Mouse (Mus musculus): ENCODE results near the gene Tollip. TPM values are rescaled to one million over a fixed set of nuclear protein-coding genes. Genes with fewer than 3 reads are reported as not detected.

The Tollip gene
- polyA plus RNA-seq, 1 experiment from 2014 or later: 38.0 TPM

- no peak for ATAC-seq (ENCODE audit: insufficient number of reproducible peaks, low FRiP score, low TSS enrichment, low read depth)
- Histone ChIP-seq H3K36me3 (ENCODE audit: control insufficient read depth, insufficient read depth, low read length) (no peaks in the 10 kb centered on the region), H3K4me3 (ENCODE audit: low read depth, low read length) (no peak overlapping the region)
Observed at GRCm38 (mm10) chr7:141955565-141956173, 37.4 kb upstream of the Tollip start.

GRCm38 (mm10) chr7:141953616-141954015 lies 35.3 kb upstream of the Tollip start:
- 0 out of 2 replicates have a peak, but pooled peaks cover 5% of the 10 kb centered on the region for H3K4me1 ChIP-seq (ENCODE audit: control insufficient read depth, insufficient read depth, low read length)
- no peaks in the 10 kb centered on the region for H3K9me3 ChIP-seq (ENCODE audit: control insufficient read depth, low read length)
- no peak overlapping the region for H3K9ac ChIP-seq (ENCODE audit: low read length)
- no peaks in the 10 kb centered on the region for H3K36me3 ChIP-seq (ENCODE audit: control insufficient read depth, insufficient read depth, low read length)
- 77% methylated on average over 6 of the region's 6 CpGs for WGBS
- H3K27me3 ChIP-seq (ENCODE audit: control insufficient read depth, insufficient read depth, low read length): peaks cover 38% of the 10 kb centered on the region
- DNase-seq (ENCODE audit: low spot score) (no peak), ATAC-seq (ENCODE audit: insufficient number of reproducible peaks, low FRiP score, low TSS enrichment, low read depth) (no peak)
- no peak overlapping the region for H3K27ac ChIP-seq (replicated peaks; ENCODE audit: low read depth, low read length)
- H3K4me2 ChIP-seq (ENCODE audit: low read depth, severe bottlenecking): no peak overlapping the region
- no peak overlapping the region for H3K4me3 ChIP-seq (ENCODE audit: low read depth, low read length)

More at GRCm38 (mm10) chr7:141955565-141956173, 37.4 kb upstream of the Tollip start:
- Histone ChIP-seq H3K4me2 (ENCODE audit: low read depth, severe bottlenecking) (no peak overlapping the region), H3K27ac (replicated peaks; ENCODE audit: low read depth, low read length) (no peak overlapping the region), H3K9me3 (ENCODE audit: control insufficient read depth, low read length) (no peaks in the 10 kb centered on the region), H3K27me3 (ENCODE audit: control insufficient read depth, insufficient read depth, low read length) (peaks cover 19% of the 10 kb centered on the region), H3K4me1 (ENCODE audit: control insufficient read depth, insufficient read depth, low read length) (no peaks in the 10 kb centered on the region), H3K9ac (ENCODE audit: low read length) (no peak overlapping the region)
- DNase-seq (ENCODE audit: low spot score): no peak
- WGBS: 79% methylated on average over 5 of the region's 5 CpGs

GRCm38 (mm10) chr7:141952920-141953319 lies 34.6 kb upstream of the Tollip start:
- Histone ChIP-seq H3K9me3 (ENCODE audit: control insufficient read depth, low read length) (no peaks in the 10 kb centered on the region), H3K27me3 (ENCODE audit: control insufficient read depth, insufficient read depth, low read length) (peaks cover 44% of the 10 kb centered on the region), H3K9ac (ENCODE audit: low read length) (no peak overlapping the region), H3K4me1 (ENCODE audit: control insufficient read depth, insufficient read depth, low read length) (0 out of 2 replicates have a peak, but pooled peaks cover 5% of the 10 kb centered on the region), H3K36me3 (ENCODE audit: control insufficient read depth, insufficient read depth, low read length) (no peaks in the 10 kb centered on the region), H3K27ac (replicated peaks; ENCODE audit: low read depth, low read length) (no peak overlapping the region), H3K4me2 (ENCODE audit: low read depth, severe bottlenecking) (no peak overlapping the region), H3K4me3 (ENCODE audit: low read depth, low read length) (no peak overlapping the region)
- no peak for DNase-seq (ENCODE audit: low spot score)
- 80% methylated on average over 4 of the region's 4 CpGs for WGBS
- no peak for ATAC-seq (ENCODE audit: insufficient number of reproducible peaks, low FRiP score, low TSS enrichment, low read depth)

GRCm38 (mm10) chr7:141951821-141952220 lies 33.5 kb upstream of the Tollip start:
- H3K27me3 ChIP-seq (ENCODE audit: control insufficient read depth, insufficient read depth, low read length): peaks cover 49% of the 10 kb centered on the region

GRCm38 (mm10) chr7:141950104-141951013 lies 32.1 kb upstream of the Tollip start:
- Histone ChIP-seq H3K4me1 (ENCODE audit: control insufficient read depth, insufficient read depth, low read length) (0 out of 2 replicates have a peak, but pooled peaks cover 5% of the 10 kb centered on the region), H3K4me3 (ENCODE audit: low read depth, low read length) (peak overlapping the region; percentile 35), H3K9ac (ENCODE audit: low read length) (peak overlapping the region; percentile 43), H3K4me2 (ENCODE audit: low read depth, severe bottlenecking) (peak overlapping the region; percentile 86), H3K27me3 (ENCODE audit: control insufficient read depth, insufficient read depth, low read length) (peaks cover 53% of the 10 kb centered on the region), H3K9me3 (ENCODE audit: control insufficient read depth, low read length) (no peaks in the 10 kb centered on the region), H3K36me3 (ENCODE audit: control insufficient read depth, insufficient read depth, low read length) (no peaks in the 10 kb centered on the region), H3K27ac (replicated peaks; ENCODE audit: low read depth, low read length) (no peak overlapping the region)
- ATAC-seq (ENCODE audit: insufficient number of reproducible peaks, low FRiP score, low TSS enrichment, low read depth) (no peak), DNase-seq (ENCODE audit: low spot score) (peak; percentile 44)
- 3% methylated on average over 54 of the region's 84 CpGs for WGBS

More at GRCm38 (mm10) chr7:141951821-141952220, 33.5 kb upstream of the Tollip start:
- no peak overlapping the region for H3K9ac ChIP-seq (ENCODE audit: low read length)
- no peak overlapping the region for H3K27ac ChIP-seq (replicated peaks; ENCODE audit: low read depth, low read length)
- H3K4me2 ChIP-seq (ENCODE audit: low read depth, severe bottlenecking): no peak overlapping the region
- 89% methylated on average over 4 of the region's 4 CpGs for WGBS
- DNase-seq (ENCODE audit: low spot score) (no peak), ATAC-seq (ENCODE audit: insufficient number of reproducible peaks, low FRiP score, low TSS enrichment, low read depth) (no peak)
- H3K36me3 ChIP-seq (ENCODE audit: control insufficient read depth, insufficient read depth, low read length): no peaks in the 10 kb centered on the region
- no peaks in the 10 kb centered on the region for H3K9me3 ChIP-seq (ENCODE audit: control insufficient read depth, low read length)
- H3K4me3 ChIP-seq (ENCODE audit: low read depth, low read length): no peak overlapping the region
- H3K4me1 ChIP-seq (ENCODE audit: control insufficient read depth, insufficient read depth, low read length): 0 out of 2 replicates have a peak, but pooled peaks cover 5% of the 10 kb centered on the region

GRCm38 (mm10) chr7:141949799-141950103 lies 31.4 kb upstream of the Tollip start:
- 1% methylated on average over 38 of the region's 54 CpGs for WGBS
- no peaks in the 10 kb centered on the region for H3K36me3 ChIP-seq (ENCODE audit: control insufficient read depth, insufficient read depth, low read length)
- peak overlapping the region; percentile 43; the same call in 1 of the 2 replicates for H3K9ac ChIP-seq (ENCODE audit: low read length)
- peaks cover 53% of the 10 kb centered on the region for H3K27me3 ChIP-seq (ENCODE audit: control insufficient read depth, insufficient read depth, low read length)
- no peak for DNase-seq (ENCODE audit: low spot score)
- H3K4me2 ChIP-seq (ENCODE audit: low read depth, severe bottlenecking): peak overlapping the region; percentile 86
- H3K4me3 ChIP-seq (ENCODE audit: low read depth, low read length): peak overlapping the region; percentile 35
- 0 out of 2 replicates have a peak, but pooled peaks cover 5% of the 10 kb centered on the region for H3K4me1 ChIP-seq (ENCODE audit: control insufficient read depth, insufficient read depth, low read length)
- no peak overlapping the region for H3K27ac ChIP-seq (replicated peaks; ENCODE audit: low read depth, low read length)
- ATAC-seq (ENCODE audit: insufficient number of reproducible peaks, low FRiP score, low TSS enrichment, low read depth): 0 out of 2 replicates have a peak, but pooled peaks have one; percentile 19
- H3K9me3 ChIP-seq (ENCODE audit: control insufficient read depth, low read length): no peaks in the 10 kb centered on the region

- no peaks in the 10 kb centered on the region for H3K36me3 ChIP-seq (ENCODE audit: control insufficient read depth, insufficient read depth, low read length)
- H3K27ac ChIP-seq (replicated peaks; ENCODE audit: low read depth, low read length): no peak within 1 kb of the TSS
- H3K4me3 ChIP-seq (ENCODE audit: low read depth, low read length): peak within 1 kb of the TSS; percentile 35
- H3K27me3 ChIP-seq (ENCODE audit: control insufficient read depth, insufficient read depth, low read length): peaks cover 53% of the 10 kb centered on the region
- peak within 1 kb of the TSS; percentile 86 for H3K4me2 ChIP-seq (ENCODE audit: low read depth, severe bottlenecking)
- peak; percentile 93 for DNase-seq (ENCODE audit: low spot score)
- 2% methylated on average over 49 of the region's 55 CpGs for WGBS
- no peaks in the 10 kb centered on the region for H3K9me3 ChIP-seq (ENCODE audit: control insufficient read depth, low read length)
- ATAC-seq (ENCODE audit: insufficient number of reproducible peaks, low FRiP score, low TSS enrichment, low read depth): peak; percentile 90
- 0 out of 2 replicates have a peak, but pooled peaks cover 5% of the 10 kb centered on the region for H3K4me1 ChIP-seq (ENCODE audit: control insufficient read depth, insufficient read depth, low read length)
- H3K9ac ChIP-seq (ENCODE audit: low read length): peak within 1 kb of the TSS; percentile 43
Observed at GRCm38 (mm10) chr7:141948906-141949798, 30.8 kb upstream of the Tollip start, which contains the start of gene Brsk2. TSS of gene Brsk2 (plus strand) at chr7:141949751.

Measured in limb, embryonic 11.5 days (tissue).